Mouse (Mus musculus): ENCODE data around the gene Zfp942.

Gene Zfp942

GRCm38 (mm10) chr17:21962107-21962907 is at the start of gene Zfp942, which contains the start of gene Zfp943:
Gene Zfp942, minus strand, starts transcription at chr17:21962464.
Gene Zfp943, plus strand, starts transcription at chr17:21962552.
- peak; percentile 81 for DNase-seq (ENCODE audit: low spot score)

- DNase-seq (ENCODE audit: low spot score): no peak
Measured at GRCm38 (mm10) chr17:21963302-21963701, 1.0 kb upstream of the Zfp942 start.

DNA sequence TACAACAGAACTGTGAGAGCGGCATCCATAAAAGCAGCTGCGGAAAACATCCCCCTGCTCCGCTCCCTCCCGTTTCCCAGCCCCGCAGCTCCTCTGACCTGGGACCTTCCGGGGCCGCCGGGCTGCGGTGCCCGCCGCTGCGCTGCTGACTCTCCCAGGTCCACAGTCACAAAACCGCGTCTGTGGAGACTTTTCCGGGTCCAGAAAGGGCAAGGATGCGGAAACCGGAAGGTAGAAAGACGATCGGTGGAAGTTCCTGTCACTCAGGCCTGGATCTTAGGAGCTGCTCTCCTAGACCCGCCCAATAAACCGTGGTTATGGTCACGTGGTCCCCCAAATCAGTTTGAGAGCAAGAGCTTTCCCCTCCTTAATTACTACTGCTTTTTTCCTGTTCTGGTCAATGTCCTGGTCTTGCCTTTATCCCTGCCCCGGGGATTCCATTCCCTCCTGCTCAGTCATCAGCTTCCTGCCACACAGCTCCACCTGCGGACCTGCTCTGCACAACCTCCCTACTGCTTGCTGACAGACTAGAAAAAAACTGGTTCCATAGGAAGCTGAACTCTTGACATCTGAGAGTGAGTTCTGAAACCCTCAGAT is 52.7 kb downstream of the Zfp942 start, which contains the start of gene Zfp995:
Gene Zfp995, minus strand, starts transcription at position 471 of the 597 bp plus-strand sequence.
- peak; percentile 68 for DNase-seq (ENCODE audit: low spot score)

DNA sequence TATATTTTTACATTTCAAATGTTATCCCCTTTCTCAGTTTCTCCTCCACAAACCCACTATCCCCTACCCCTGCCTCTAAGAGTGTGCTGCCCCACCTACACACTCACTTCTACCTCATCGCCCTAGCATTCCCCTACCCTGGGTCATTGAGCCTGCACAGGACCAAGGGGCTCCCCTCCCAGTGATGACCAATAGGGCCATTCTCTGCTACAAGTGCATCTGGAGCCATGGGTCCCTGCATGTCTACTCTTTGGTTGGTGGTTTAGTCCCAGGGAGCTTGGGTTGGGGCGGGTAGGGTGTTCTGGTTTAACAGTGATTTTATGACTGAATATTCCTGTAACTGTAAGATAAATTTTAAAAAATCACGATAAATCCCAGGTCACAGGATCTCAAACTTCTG is 53.2 kb downstream of the Zfp942 start:
- DNase-seq (ENCODE audit: low spot score): no peak
